Comparison of ENCODE assay signal across 8 mouse cellular contexts in the genomic region with DNA sequence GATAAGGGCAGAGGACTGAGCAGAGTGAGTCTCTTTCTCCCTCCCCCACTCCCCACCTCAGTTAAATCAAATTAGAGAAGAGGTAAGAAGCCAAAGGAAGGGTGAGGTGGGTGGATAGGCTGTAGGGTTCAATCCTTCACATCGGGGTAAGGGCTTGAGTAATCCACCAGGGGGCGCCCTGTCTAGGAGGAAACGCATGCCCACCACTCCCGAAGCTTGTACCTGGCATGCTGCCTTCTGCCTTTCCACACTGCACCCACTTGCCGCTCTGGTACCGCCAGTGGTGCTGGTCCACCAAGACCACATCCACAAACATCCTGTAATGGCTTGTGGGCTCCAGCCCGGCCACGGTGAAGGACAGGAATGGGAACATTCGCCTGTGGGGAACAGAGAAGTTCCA. TPM values are rescaled to one million over a fixed set of nuclear protein-coding genes. Genes with fewer than 3 reads are reported as not detected.
DNase-seq lines count a peak whose midpoint lies in the region; ATAC-seq and TF ChIP-seq lines count a peak whose summit lies in the region.

No protein-coding gene starts in this region.

- CTCF ChIA-PET in Patski (lab: Charles Lee), result interaction anchor here (1.0 to 1.4 kb wide), 3 partner anchors 10 to 41 kb away, joined by 3 read pairs; no protein-coding TSS in a partner anchor

- WGBS in heart, postnatal 0 days, result 16% methylated on average over 9 of the region's 9 CpGs
- 13% methylated on average over 9 of the region's 9 CpGs for whole genome bisulfite sequencing in limb, embryonic 14.5 days

- no peak overlapping the region for H3K9ac ChIP-seq in heart, postnatal 0 days (replicated peaks; ENCODE audit: low read depth, low read length)
- no peak overlapping the region for H3K9ac ChIP-seq in limb, embryonic 14.5 days (ENCODE audit: low read depth, low read length, severe bottlenecking)

- DNase-seq in layer of hippocampus, adult 11-12 months (ENCODE audit: low spot score), result peak; percentile 57
- DNase-seq in layer of hippocampus, adult 9-10 months (ENCODE audit: low spot score), result no peak
- DNase-seq in Patski (ENCODE audit: low read depth, low spot score), result no peak
- DNase-seq in cerebellum, adult 9-11 months, result peak; percentile 54
- DNase-seq in heart, postnatal 0 days (ENCODE audit: low spot score), result peak; percentile 14
- peak; percentile 65 for DNase-seq in limb, embryonic 14.5 days (ENCODE audit: low spot score)
- peak; percentile 10 to 20 for DNase-seq in right cerebral cortex, adult 2 months (ENCODE audit: low spot score in 2 of 2)
- peak; percentile 77 for DNase-seq in urinary bladder, postnatal 14 days (ENCODE audit: low spot score)

- TF ChIP-seq CTCF in Patski (IDR thresholded peaks at IDR 0.05), result peak; percentile 85
- TF ChIP-seq CTCF in heart, postnatal 0 days (IDR thresholded peaks at IDR 0.05; ENCODE audit: low read depth), result peak; percentile 63

- POLR2A ChIA-PET in Patski (lab: Charles Lee), result no interaction called here

- peaks cover 29% of the 10 kb centered on the region for H3K27me3 ChIP-seq in Patski
- peaks cover 38% of the 10 kb centered on the region for H3K27me3 ChIP-seq in heart, postnatal 0 days (ENCODE audit: control insufficient read depth, insufficient read depth, low read length)
- H3K27me3 ChIP-seq in limb, embryonic 14.5 days (ENCODE audit: control insufficient read depth, insufficient read depth, low read length), result peaks cover 7% of the 10 kb centered on the region

- TF ChIP-seq POLR2A in limb, embryonic 14.5 days (IDR thresholded peaks at IDR 0.05; ENCODE audit: borderline replicate concordance, extremely low read depth, insufficient read depth, insufficient read length), result no peak

- H3K27ac ChIP-seq in heart, postnatal 0 days (ENCODE audit: low read depth), result no peak overlapping the region
- no peak overlapping the region for H3K27ac ChIP-seq in limb, embryonic 14.5 days (replicated peaks; ENCODE audit: low read depth, low read length)

- ATAC-seq in Patski, result no peak
- ATAC-seq in heart, postnatal 0 days (ENCODE audit: insufficient read depth, low read depth), result no peak
- no peak for ATAC-seq in limb, embryonic 14.5 days (ENCODE audit: low FRiP score, low read depth)

- no peaks in the 10 kb centered on the region for H3K4me1 ChIP-seq in heart, postnatal 0 days (ENCODE audit: control insufficient read depth, insufficient read depth)
- H3K4me1 ChIP-seq in limb, embryonic 14.5 days (ENCODE audit: control insufficient read depth, insufficient read depth, low read length), result no peaks in the 10 kb centered on the region

- no peak for TF ChIP-seq EP300 in heart, postnatal 0 days (IDR thresholded peaks at IDR 0.05; ENCODE audit: low read depth)

- H3K9me3 ChIP-seq in heart, postnatal 0 days (replicated peaks; ENCODE audit: control insufficient read depth, low read length), result no peaks in the 10 kb centered on the region
- H3K9me3 ChIP-seq in limb, embryonic 14.5 days (ENCODE audit: control insufficient read depth, low read length), result no peaks in the 10 kb centered on the region

- in situ Hi-C loops in Patski (cut with MboI; ENCODE audit: low pct_unique_long_range_greater_than_20kb), result loop anchor here (5.0 kb wide), 1 partner anchor 46 kb away; no protein-coding TSS in a partner anchor

- no peaks in the 10 kb centered on the region for H3K36me3 ChIP-seq in heart, postnatal 0 days (replicated peaks; ENCODE audit: control insufficient read depth, insufficient read depth, low read length)
- no peaks in the 10 kb centered on the region for H3K36me3 ChIP-seq in limb, embryonic 14.5 days (ENCODE audit: control insufficient read depth, insufficient read depth, low read length)

- H3K4me2 ChIP-seq in heart, postnatal 0 days (ENCODE audit: low read depth, low read length), result no peak overlapping the region
- H3K4me2 ChIP-seq in limb, embryonic 14.5 days (replicated peaks; ENCODE audit: low read depth, low read length, severe bottlenecking), result no peak overlapping the region

- H3K4me3 ChIP-seq in heart, postnatal 0 days (ENCODE audit: low read depth, low read length), result no peak overlapping the region
- H3K4me3 ChIP-seq in limb, embryonic 14.5 days (replicated peaks; ENCODE audit: low read length), result no peak overlapping the region

RNA-seq across cellular contexts. Expression of a gene that starts 13.4 kb away (rescaled TPM):
- polyA plus RNA-seq in Patski (2021), result not detected
- total RNA-seq in heart, postnatal 0 days (2014; rRNA removed; ENCODE audit: low replicate concordance), result not detected in 2 replicates
- not detected in 2 replicates for polyA plus RNA-seq in heart, postnatal 0 days (2015; fragmentation: Nextera tagmentation; extraction: Ambion mirVana)
- polyA plus RNA-seq in limb, embryonic 14.5 days (2012; rRNA removed), result 0.10 and 0.11 TPM in 2 replicates
- not detected in 2 replicates for polyA plus RNA-seq in limb, embryonic 14.5 days (2014; fragmentation: Nextera tagmentation; extraction: Ambion mirVana)

RNA-seq across cellular contexts. Expression of a gene that starts 49.6 kb away (rescaled TPM):
- 2.8 TPM for polyA plus RNA-seq in Patski (2021)
- total RNA-seq in heart, postnatal 0 days (2014; rRNA removed; ENCODE audit: low replicate concordance), result 8.9 and 27.8 TPM in 2 replicates
- polyA plus RNA-seq in heart, postnatal 0 days (2015; fragmentation: Nextera tagmentation; extraction: Ambion mirVana), result 2.8 and 3.4 TPM in 2 replicates
- 62.2 and 82.9 TPM in 2 replicates for polyA plus RNA-seq in limb, embryonic 14.5 days (2012; rRNA removed)
- 9.7 and 11.6 TPM in 2 replicates for polyA plus RNA-seq in limb, embryonic 14.5 days (2014; fragmentation: Nextera tagmentation; extraction: Ambion mirVana)

RNA-seq across cellular contexts. Expression of a gene that starts 51.3 kb away (rescaled TPM):
- polyA plus RNA-seq in Patski (2021), result 11.1 TPM
- 8.6 and 10.6 TPM in 2 replicates for total RNA-seq in heart, postnatal 0 days (2014; rRNA removed; ENCODE audit: low replicate concordance)
- 2.7 and 3.0 TPM in 2 replicates for polyA plus RNA-seq in heart, postnatal 0 days (2015; fragmentation: Nextera tagmentation; extraction: Ambion mirVana)
- polyA plus RNA-seq in limb, embryonic 14.5 days (2012; rRNA removed), result 12.7 and 15.9 TPM in 2 replicates
- 6.9 and 7.0 TPM in 2 replicates for polyA plus RNA-seq in limb, embryonic 14.5 days (2014; fragmentation: Nextera tagmentation; extraction: Ambion mirVana)

Comparison
In these comparisons a context has a peak if more than half of its experiments do, and no peak if none do; other contexts are left out.
1. DNase-seq: peak in layer of hippocampus, adult 11-12 months (single experiment), cerebellum, adult 9-11 months (single experiment), heart, postnatal 0 days (single experiment), limb, embryonic 14.5 days (single experiment), right cerebral cortex, adult 2 months (2 of 2) and urinary bladder, postnatal 14 days (single experiment); none in layer of hippocampus, adult 9-10 months (single experiment) and Patski (single experiment).